Mouse (Mus musculus) neural tube, embryonic 10.5 days (tissue): ENCODE results near the gene Pou1f1.

Source experiments
- DNase-seq: peaks from one replicate; pipeline ENCODE4 v3.0.0-alpha.2; 2017; ENCODE audit warnings: low spot score; ENCODE audit errors: extremely low spot score

The Pou1f1 gene

GRCm38 (mm10) chr16:65564306-65564705, 44.0 kb downstream of the Pou1f1 start:
- DNase-seq: no peak

GRCm38 (mm10) chr16:65564951-65565350, 44.6 kb downstream of the Pou1f1 start:
- no peak for DNase-seq

- no peak for DNase-seq
These were observed 48.5 kb downstream of the Pou1f1 start for GRCm38 (mm10) chr16:65568853-65569252.

GRCm38 (mm10) chr16:65577298-65578029, 57.2 kb downstream of the Pou1f1 start:
- DNase-seq: no peak
